Mouse (Mus musculus): ENCODE results near the gene Gm17409. TPM values are rescaled to one million over a fixed set of nuclear protein-coding genes. Genes with fewer than 3 reads are reported as not detected.

The Gm17409 gene
- polyA plus RNA-seq, 1 experiment: not detected

- no peak for TF ChIP-seq GATA1 (IDR thresholded peaks at IDR 0.05; ENCODE audit: low read length)
- no peak for TF ChIP-seq TAL1 (IDR thresholded peaks at IDR 0.05; ENCODE audit: low read length)
- Histone ChIP-seq H3K4me3 (replicated peaks) (no peak overlapping the region), H3K27me3 (ENCODE audit: control insufficient read depth) (no peaks in the 10 kb centered on the region)
Measured at GRCm38 (mm10) chr2:58454095-58454865, 15.6 kb upstream of the Gm17409 start.

DNA sequence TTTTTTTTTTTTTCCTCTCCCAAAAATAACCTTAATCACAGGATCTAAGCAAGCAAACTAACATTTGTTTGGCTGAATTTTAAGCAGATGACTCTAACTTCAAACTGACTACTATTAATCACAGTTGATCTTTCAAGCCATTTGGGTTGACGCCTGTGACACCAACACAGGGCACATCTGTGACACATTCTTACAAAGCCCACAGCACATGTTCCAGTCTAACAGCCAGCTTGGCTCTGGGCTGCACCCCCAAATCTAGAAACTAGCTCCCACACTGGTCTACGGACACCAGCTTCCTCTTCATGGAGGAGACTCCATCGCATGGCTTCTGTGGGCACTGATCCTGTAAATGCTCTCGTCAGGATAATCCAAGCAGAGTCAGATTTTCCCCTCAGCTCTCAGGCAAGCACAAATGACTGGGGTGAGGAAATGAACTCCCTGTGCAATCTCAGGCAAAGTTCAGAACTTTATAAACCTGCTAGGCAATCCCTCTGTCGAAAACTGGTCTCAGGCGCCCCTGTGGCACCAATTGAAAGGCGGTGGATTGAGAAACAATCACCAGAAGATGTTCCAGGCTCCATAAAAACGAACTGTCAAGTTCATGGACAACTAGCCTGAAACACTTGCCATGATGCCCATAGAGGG, 13.0 kb upstream of the Gm17409 start:
- Histone ChIP-seq H3K4me3 (replicated peaks) (no peak overlapping the region), H3K4me1 (ENCODE audit: control insufficient read depth) (no peaks in the 10 kb centered on the region), H3K36me3 (ENCODE audit: control insufficient read depth) (no peaks in the 10 kb centered on the region; the same call in 1 of the 2 replicates), H3K27me3 (ENCODE audit: control insufficient read depth) (no peaks in the 10 kb centered on the region), H3K9me3 (ENCODE audit: control insufficient read depth, low read length) (peaks cover 3% of the 10 kb centered on the region)
- TF ChIP-seq TAL1 (IDR thresholded peaks at IDR 0.05; ENCODE audit: low read length): no peak

More at GRCm38 (mm10) chr2:58454095-58454865, 15.6 kb upstream of the Gm17409 start:
- H3K36me3 ChIP-seq (ENCODE audit: control insufficient read depth): no peaks in the 10 kb centered on the region; the same call in 1 of the 2 replicates
- no peaks in the 10 kb centered on the region for H3K4me1 ChIP-seq (ENCODE audit: control insufficient read depth)
- H3K9me3 ChIP-seq (ENCODE audit: control insufficient read depth, low read length): peaks cover 3% of the 10 kb centered on the region

GRCm38 (mm10) chr2:58457488-58457865, 12.4 kb upstream of the Gm17409 start:
- H3K4me1 ChIP-seq (ENCODE audit: control insufficient read depth): no peaks in the 10 kb centered on the region
- no peaks in the 10 kb centered on the region; the same call in 1 of the 2 replicates for H3K36me3 ChIP-seq (ENCODE audit: control insufficient read depth)
- no peak for TF ChIP-seq GATA1 (IDR thresholded peaks at IDR 0.05; ENCODE audit: low read length)
- no peak for TF ChIP-seq TAL1 (IDR thresholded peaks at IDR 0.05; ENCODE audit: low read length)
- peaks cover 3% of the 10 kb centered on the region for H3K9me3 ChIP-seq (ENCODE audit: control insufficient read depth, low read length)
- no peaks in the 10 kb centered on the region for H3K27me3 ChIP-seq (ENCODE audit: control insufficient read depth)
- H3K4me3 ChIP-seq (replicated peaks): no peak overlapping the region

- H3K4me1 ChIP-seq (ENCODE audit: control insufficient read depth): no peaks in the 10 kb centered on the region
- TF ChIP-seq GATA1 (IDR thresholded peaks at IDR 0.05; ENCODE audit: low read length) (no peak), TAL1 (IDR thresholded peaks at IDR 0.05; ENCODE audit: low read length) (no peak)
- H3K9me3 ChIP-seq (ENCODE audit: control insufficient read depth, low read length): no peaks in the 10 kb centered on the region
- H3K4me3 ChIP-seq (replicated peaks): no peak overlapping the region
- H3K36me3 ChIP-seq (ENCODE audit: control insufficient read depth): no peaks in the 10 kb centered on the region; the same call in 1 of the 2 replicates
- no peaks in the 10 kb centered on the region for H3K27me3 ChIP-seq (ENCODE audit: control insufficient read depth)
Measured at GRCm38 (mm10) chr2:58458820-58459371, 11.0 kb upstream of the Gm17409 start.

DNA sequence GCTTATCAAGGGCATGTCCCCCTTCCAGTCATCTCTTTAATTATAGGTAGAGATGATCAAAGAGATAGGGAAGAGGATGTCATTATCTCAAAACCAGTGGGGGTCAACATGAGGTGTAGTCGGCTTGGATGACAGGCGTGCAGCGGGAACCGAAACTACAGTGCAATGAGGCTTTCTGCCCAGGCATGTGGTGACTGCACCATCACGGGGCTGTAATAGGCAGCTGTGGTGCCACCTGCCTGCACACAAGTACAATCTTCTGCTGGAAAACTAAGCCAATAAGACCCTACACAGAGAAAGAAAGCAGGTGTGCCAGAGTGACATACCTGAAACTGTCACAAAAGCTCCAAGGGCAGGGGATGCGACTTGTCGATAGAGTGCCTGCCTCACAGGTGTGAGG, 374 bp downstream of the Gm17409 start:
- H3K4me3 ChIP-seq (replicated peaks): no peak overlapping the region
- H3K27me3 ChIP-seq (ENCODE audit: control insufficient read depth): no peaks in the 10 kb centered on the region
- TF ChIP-seq TAL1 (IDR thresholded peaks at IDR 0.05; ENCODE audit: low read length): no peak
- TF ChIP-seq GATA1 (IDR thresholded peaks at IDR 0.05; ENCODE audit: low read length): no peak
- no peaks in the 10 kb centered on the region for H3K9me3 ChIP-seq (ENCODE audit: control insufficient read depth, low read length)
- H3K4me1 ChIP-seq (ENCODE audit: control insufficient read depth): no peaks in the 10 kb centered on the region
- H3K36me3 ChIP-seq (ENCODE audit: control insufficient read depth): peaks cover 6% of the 10 kb centered on the region; the same call in 1 of the 2 replicates

- Histone ChIP-seq H3K36me3 (ENCODE audit: control insufficient read depth) (peaks cover 2% of the 10 kb centered on the region; the same call in 1 of the 2 replicates), H3K4me1 (ENCODE audit: control insufficient read depth) (no peaks in the 10 kb centered on the region), H3K4me3 (replicated peaks) (no peak overlapping the region), H3K27me3 (ENCODE audit: control insufficient read depth) (no peaks in the 10 kb centered on the region), H3K9me3 (ENCODE audit: control insufficient read depth, low read length) (no peaks in the 10 kb centered on the region)
- no peak for TF ChIP-seq TAL1 (IDR thresholded peaks at IDR 0.05; ENCODE audit: low read length)
- TF ChIP-seq GATA1 (IDR thresholded peaks at IDR 0.05; ENCODE audit: low read length): no peak
Measured at GRCm38 (mm10) chr2:58475578-58475977, 5.7 kb downstream of the Gm17409 start.

GRCm38 (mm10) chr2:58476956-58477715, 7.2 kb downstream of the Gm17409 start:
- no peak for TF ChIP-seq GATA1 (IDR thresholded peaks at IDR 0.05; ENCODE audit: low read length)
- no peak for TF ChIP-seq TAL1 (IDR thresholded peaks at IDR 0.05; ENCODE audit: low read length)
- no peaks in the 10 kb centered on the region for H3K4me1 ChIP-seq (ENCODE audit: control insufficient read depth)
- no peaks in the 10 kb centered on the region for H3K9me3 ChIP-seq (ENCODE audit: control insufficient read depth, low read length)
- H3K36me3 ChIP-seq (ENCODE audit: control insufficient read depth): peaks cover 2% of the 10 kb centered on the region; the same call in 1 of the 2 replicates
- no peaks in the 10 kb centered on the region for H3K27me3 ChIP-seq (ENCODE audit: control insufficient read depth)
- H3K4me3 ChIP-seq (replicated peaks): no peak overlapping the region

GRCm38 (mm10) chr2:58478144-58478543, 8.2 kb downstream of the Gm17409 start:
- Histone ChIP-seq H3K4me3 (replicated peaks) (no peak overlapping the region), H3K36me3 (ENCODE audit: control insufficient read depth) (peaks cover 2% of the 10 kb centered on the region; the same call in 1 of the 2 replicates), H3K9me3 (ENCODE audit: control insufficient read depth, low read length) (no peaks in the 10 kb centered on the region), H3K4me1 (ENCODE audit: control insufficient read depth) (no peaks in the 10 kb centered on the region), H3K27me3 (ENCODE audit: control insufficient read depth) (no peaks in the 10 kb centered on the region)
- TF ChIP-seq TAL1 (IDR thresholded peaks at IDR 0.05; ENCODE audit: low read length): no peak
- TF ChIP-seq GATA1 (IDR thresholded peaks at IDR 0.05; ENCODE audit: low read length): no peak
